Mouse (Mus musculus) CD4-positive helper T cell, adult 2 months (primary cell): ENCODE results near the gene Aif1.
A peak's percentile ranks its signal among the peaks of the same experiment; 100 is the strongest.

Experiments
- DNase-seq: peaks from one replicate; pipeline ENCODE4 v3.0.0-alpha.2; 2012; ENCODE audit warnings: low read depth, missing footprints, low spot score

The Aif1 gene

DNA sequence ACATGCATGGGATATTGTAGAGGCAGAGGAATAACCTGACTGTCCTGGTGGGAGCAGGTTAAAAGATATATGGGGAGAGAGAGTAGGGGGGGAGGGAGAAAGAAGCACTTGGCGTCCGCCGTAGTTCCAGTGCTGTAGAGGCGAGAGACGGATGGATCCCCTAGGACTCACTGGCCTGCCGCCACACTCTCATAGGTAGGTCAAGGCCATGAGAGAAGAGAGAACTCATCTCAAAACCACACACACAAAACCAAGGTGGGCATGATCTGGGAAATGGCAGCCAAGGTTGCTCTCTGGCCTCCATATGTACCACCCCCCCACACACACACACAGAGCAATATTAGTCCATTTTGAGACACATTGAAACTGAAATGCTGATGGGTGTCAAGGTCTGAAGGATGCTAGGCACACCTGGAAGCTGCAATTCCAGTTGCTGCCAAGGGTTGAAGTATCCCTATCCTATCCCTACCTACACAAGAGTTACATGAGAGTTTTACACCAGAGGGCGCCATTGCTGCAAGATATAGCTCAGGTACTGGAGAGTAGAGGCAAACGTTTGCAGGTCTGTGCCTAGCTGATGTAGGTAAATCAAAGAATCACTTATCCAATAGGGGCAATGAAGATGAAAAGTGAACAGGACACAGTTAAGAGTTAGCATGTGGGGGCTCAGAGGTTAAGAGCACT lies 9.4 kb downstream of the Aif1 start:
- DNase-seq = peak; percentile 89

DNA sequence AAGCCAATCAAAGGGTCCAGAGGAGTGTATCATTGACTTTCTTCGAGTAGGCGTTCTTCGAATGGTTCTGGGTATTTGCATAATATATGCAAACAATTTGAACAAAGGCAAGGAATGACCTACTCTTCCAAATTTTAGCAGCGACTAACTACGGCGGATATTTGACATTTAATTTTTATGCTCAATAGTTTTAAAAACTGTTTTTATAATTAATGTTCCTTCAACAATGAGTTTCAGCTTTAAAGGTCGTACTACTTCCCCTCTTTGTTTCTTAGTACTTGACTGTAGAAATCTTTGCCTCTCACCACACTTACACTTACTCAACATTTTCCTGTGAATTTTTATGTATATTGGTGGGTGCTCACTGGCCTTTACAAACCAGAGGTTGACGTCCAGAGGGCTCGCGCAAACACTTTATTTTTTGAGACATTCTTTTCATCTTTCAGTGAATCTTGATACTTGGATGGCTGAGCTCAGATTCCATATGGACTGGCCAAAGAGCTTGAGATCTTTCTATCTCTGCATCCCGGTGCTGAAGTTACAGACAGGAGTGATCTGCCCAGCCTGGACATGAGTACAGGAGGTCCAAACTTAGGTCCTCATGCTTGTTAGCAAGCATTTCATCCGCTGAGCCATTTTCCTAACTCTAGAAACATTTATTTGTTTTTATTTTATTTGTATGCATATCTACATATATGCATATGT lies 10.3 kb downstream of the Aif1 start:
- no peak for DNase-seq

GRCm38 (mm10) chr17:35164568-35165450 lies 11.1 kb downstream of the Aif1 start, which contains the start of gene Prrc2a:
Gene Prrc2a (minus strand): TSS chr17:35164897.
- DNase-seq = peak; percentile 99

DNA sequence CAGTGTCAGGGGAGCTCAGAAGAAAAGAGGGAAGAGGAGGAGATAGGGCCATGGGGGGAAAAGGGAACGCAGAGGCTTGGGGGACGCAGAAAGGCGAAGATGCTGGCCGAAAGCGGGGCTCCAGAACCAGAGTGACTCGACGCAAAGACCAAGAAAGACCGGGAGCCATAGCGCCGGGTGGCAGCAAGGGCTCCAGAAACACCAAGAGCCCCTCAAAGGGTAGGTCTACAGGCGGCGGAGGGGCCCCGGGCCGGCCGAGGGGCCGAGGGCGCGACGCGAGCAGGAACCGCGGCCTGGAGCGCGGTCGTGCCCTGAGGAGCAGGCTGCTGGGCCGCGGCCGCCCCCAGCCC lies 11.7 kb downstream of the Aif1 start:
- DNase-seq = no peak

DNA sequence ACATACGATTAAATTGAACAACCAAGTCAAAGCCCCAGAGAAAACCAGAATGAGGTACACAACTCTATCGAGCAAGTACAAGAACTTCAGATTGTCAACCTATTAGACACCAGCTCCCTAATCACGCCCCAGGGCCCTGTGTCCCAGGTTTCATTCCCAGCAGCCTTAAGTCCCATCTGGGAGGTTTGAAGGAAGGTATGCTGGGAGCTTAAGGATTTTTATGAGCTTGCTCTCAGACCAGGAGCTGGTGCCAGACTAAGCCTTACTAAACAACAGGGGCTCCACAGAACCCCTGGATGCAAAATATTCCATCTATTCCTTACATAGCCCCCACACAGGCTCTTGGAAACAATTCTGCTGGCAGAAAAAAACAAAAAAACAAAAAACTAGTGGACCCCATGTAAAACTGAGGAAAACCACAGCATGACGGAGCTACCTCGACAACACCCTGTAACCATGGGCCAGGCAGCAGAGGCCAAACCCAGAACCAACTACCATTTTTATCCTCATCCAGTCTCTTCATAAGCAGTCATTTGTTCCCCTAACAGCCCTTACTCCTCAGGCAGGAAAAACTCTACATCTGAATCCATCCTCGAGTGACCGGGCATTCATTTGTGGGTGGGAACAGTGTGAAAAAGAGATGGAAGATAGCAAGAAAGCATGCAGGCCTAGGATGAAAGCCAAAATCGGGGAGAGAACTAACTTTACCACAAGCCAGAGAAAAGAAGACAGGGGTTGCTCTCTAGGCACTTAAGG lies 12.4 kb downstream of the Aif1 start:
- peak; percentile 37 for DNase-seq

- DNase-seq = no peak
Observed at GRCm38 (mm10) chr17:35162730-35163129, 13.1 kb downstream of the Aif1 start.

DNA sequence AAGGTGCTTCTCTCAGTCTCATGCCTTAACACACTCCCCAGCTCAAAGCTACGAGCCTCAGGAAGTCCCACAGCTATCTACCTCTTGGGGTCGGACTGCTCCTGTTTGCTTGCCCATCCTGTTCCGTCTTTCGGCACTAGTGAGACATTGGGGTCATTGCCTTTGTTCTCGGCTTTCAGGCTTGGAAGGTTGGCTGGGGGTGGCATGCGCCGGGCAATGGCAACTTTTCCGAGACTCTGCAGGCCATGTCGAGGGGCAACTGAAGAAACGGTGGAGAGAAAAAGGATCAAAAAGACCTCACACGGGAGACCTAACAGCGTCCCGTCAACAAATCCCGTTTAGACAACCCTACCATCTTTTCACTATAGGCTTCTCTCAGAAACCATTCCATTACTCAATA lies 13.7 kb downstream of the Aif1 start:
- no peak for DNase-seq

GRCm38 (mm10) chr17:35161421-35161820 lies 14.4 kb downstream of the Aif1 start:
- DNase-seq = no peak

GRCm38 (mm10) chr17:35159638-35160037 lies 16.2 kb downstream of the Aif1 start:
- no peak for DNase-seq

GRCm38 (mm10) chr17:35158850-35159593 lies 16.8 kb downstream of the Aif1 start:
- DNase-seq = no peak

DNA sequence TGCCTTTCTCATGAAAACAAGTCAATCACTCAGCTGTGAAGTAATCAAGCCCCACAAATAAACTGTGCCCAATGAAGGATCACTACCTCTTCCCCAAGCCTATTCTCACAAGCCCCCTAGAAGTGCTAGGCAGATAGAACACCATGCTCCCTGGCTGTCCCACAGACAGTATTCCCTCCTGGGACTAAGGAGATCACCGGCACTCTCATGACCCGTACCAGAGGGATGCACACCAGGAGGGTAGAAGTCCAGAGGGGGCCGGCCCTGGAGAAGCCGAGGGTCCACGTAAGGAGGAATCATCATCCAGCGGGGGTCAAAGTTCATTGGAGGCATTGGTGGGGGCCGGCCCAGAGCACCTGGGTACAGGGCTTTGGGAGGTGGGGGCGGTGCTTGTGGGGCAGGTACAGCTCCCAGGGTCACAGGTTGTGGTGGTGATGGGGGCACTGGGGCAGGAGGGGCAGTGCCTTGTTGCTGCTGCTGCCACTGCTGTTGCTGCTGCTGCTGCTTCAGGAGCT lies 18.1 kb downstream of the Aif1 start:
- DNase-seq = no peak

- no peak for DNase-seq
Observed at GRCm38 (mm10) chr17:35157254-35157653, 18.6 kb downstream of the Aif1 start.

DNA sequence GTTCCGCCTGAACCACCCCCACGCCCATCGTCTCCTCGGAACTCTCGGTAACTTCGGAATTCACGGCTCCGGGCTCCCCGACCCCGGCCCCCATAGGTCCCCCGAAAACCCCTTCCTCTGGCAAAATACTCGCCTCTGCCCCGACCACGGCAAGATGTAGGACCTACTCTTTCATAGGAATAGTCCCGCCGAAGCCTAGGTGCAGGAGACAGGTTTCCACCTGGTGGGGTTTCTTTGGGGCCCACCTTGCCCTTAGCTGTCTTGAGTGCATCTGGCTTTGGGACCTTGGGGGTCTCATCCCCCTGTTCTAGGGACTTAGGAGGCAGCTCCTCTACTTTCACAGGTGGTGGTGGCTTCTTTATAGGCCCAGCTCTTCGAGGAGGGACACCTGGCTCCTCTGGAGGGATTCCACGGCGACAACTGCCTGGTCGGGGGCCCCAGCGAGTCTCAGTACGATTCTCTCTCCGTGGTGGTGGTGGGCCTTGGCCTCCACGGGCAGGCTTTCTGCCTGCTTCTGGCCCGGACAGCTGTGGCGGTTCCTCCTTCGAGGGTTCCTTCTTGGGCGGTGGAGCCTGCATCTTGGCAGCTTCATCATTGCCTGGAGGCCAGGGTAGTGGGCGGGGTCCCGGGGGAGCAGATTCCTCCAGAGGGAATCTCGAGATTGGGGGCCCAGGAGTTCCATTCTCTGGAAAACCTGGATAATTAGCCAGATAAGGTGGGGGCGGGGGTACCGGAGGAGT lies 19.2 kb downstream of the Aif1 start:
- DNase-seq = no peak

- DNase-seq = no peak
Observed at GRCm38 (mm10) chr17:35155451-35155850, 20.4 kb downstream of the Aif1 start.

- DNase-seq = no peak
Observed at GRCm38 (mm10) chr17:35154616-35155015, 21.3 kb downstream of the Aif1 start.

GRCm38 (mm10) chr17:35153931-35154330 lies 21.9 kb downstream of the Aif1 start:
- DNase-seq = no peak

GRCm38 (mm10) chr17:35153077-35153476 lies 22.8 kb downstream of the Aif1 start:
- no peak for DNase-seq

DNA sequence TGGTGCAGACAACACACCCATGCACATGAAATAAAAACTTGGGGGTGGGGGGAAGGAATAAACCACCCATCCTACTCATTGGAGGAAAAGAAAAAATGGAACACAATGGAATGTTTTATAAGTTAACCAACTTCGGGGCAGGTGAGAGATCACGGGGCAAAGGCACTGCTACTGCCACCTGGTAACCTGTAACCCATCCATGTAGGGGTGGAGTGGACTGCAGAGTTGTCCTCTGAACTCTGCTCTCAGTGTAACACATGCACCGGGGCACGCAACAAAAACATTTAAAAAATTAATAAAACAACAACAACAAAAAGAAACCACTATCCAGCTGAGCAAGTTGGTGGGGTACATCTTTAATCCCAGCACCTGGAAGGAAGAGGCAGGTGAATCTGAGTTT lies 23.7 kb downstream of the Aif1 start:
- no peak for DNase-seq

DNA sequence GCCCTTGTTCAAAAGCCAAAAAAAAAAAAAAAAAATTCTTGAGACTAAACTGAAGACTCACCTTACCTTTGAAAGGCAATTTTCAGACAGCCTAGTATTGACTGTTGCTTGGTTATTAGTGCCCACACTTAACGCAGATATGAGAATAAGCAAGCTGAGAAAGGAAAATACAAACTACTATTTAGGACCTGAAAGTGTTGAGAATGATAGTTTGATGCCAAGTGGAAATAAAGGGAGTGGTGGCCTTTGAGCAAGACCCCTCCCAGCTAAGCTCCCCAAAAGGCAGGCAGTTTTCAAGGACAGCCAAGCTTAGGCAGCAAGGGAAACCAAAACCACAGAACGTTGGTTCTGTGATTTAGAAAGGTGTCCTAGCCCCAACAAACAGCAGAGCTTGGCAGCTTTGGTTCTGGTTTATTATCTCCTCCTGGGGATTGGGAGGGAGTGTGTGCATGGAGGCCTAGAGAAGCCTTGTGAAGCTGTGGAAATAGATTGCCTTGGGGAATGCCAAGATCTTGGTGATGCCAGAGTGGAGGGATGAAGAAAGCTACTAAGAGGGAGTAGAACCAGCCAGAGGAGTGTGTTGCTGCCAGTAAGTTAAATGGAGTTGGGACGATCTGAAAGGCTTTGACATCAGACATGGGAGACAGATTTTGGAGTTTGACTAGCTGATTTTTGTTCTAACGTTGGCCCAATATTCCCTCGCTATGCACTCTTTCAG lies 27.8 kb downstream of the Aif1 start:
- DNase-seq = no peak
